Mouse (Mus musculus) adipocyte (in vitro differentiated cells): Measurements from ENCODE around the gene Phtf1.

ENCODE experiments used
- DNase-seq: peaks from one replicate; pipeline ENCODE4 v3.0.0-alpha.2; 2016; ENCODE audit warnings: low spot score

Gene Phtf1

GRCm38 (mm10) chr3:104020101-104020500 is 52.2 kb downstream of the Phtf1 start:
- DNase-seq = no peak

GRCm38 (mm10) chr3:104026938-104027337 is 59.0 kb downstream of the Phtf1 start:
- DNase-seq = peak; percentile 24

GRCm38 (mm10) chr3:104032086-104032485 is 64.2 kb downstream of the Phtf1 start:
- no peak for DNase-seq

GRCm38 (mm10) chr3:104032747-104033146 is 64.8 kb downstream of the Phtf1 start:
- no peak for DNase-seq

GRCm38 (mm10) chr3:104059001-104059622 is 91.2 kb downstream of the Phtf1 start:
- peak; percentile 5 for DNase-seq

- no peak for DNase-seq
Observed at GRCm38 (mm10) chr3:104069395-104069794, 101.5 kb downstream of the Phtf1 start.
